Mouse (Mus musculus) thymus, adult 2 months (tissue): Measurements from ENCODE around the gene Sphkap.

Source experiments
- CTCF ChIP-seq: fragments of 200-500 bp; IDR thresholded peaks from 2 replicates; pipeline ENCODE4 v1.5.1; 2012; ENCODE audit warnings: mild to moderate bottlenecking, control low read depth, low read length, moderate library complexity, borderline replicate concordance; ENCODE audit not compliant: control insufficient read depth, poor library complexity, insufficient read depth; ENCODE audit errors: extremely low read depth
- POLR2A ChIP-seq: fragments of 200-500 bp; IDR thresholded peaks from 2 replicates; pipeline ENCODE4 v1.6.1; 2012; ENCODE audit warnings: mild to moderate bottlenecking, low read length, control low read depth, moderate library complexity; ENCODE audit not compliant: control insufficient read depth, poor library complexity, insufficient read depth; ENCODE audit errors: extremely low read depth

DNA sequence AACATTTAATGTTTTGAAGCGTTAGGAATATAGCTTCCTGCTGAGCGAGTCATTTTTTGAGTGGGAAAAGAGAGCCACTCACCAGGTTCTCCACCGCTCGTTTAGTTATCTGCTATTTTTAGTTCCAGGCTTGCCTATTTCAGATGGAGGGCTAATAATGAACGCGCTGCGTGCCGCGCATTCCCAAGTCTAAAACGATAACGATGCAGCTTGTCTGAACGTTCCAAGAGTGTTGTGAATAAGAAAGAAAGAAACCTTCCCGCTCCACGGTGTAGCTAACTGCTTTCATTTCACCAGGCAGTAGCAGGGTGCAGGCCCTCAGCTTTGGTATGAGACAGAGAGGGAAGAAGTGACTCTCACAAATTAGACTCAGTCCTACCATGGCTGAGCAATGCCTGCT lies 62.4 kb downstream of the Sphkap start:
- no peak for TF ChIP-seq CTCF
- no peak for TF ChIP-seq POLR2A
